Mouse (Mus musculus): ENCODE data around the gene Ivl. TPM values are rescaled to one million over a fixed set of nuclear protein-coding genes. Genes with fewer than 3 reads are reported as not detected.

Gene Ivl
- polyA plus RNA-seq, 1 experiment from 2014 or later, result not detected

DNA sequence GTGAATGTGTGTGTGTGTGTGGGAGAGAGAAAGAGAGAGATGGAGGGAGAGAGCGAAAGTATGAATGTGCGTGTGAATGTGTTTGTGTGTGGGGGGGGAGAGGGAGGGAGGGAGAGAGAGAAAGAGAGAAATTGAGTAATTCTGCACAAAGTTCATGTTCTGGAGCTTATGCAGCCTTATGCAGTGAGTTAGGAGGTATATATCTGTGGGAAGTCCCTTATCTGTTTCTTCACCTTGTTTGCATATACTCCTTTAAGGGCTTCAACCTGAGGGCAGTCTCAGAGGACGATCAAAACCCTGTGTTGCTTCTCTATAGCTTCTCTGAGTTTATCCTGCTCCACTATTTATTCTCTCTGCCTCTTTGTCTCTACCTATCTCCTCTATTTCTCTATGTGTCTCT is 13.7 kb upstream of the Ivl start:
- Histone ChIP-seq H3K4me3 (ENCODE audit: low read depth, low read length) (no peak overlapping the region), H3K9me3 (replicated peaks; ENCODE audit: control insufficient read depth, low read length) (no peaks in the 10 kb centered on the region), H3K27ac (ENCODE audit: low read depth, low read length) (no peak overlapping the region), H3K27me3 (ENCODE audit: control insufficient read depth, insufficient read depth, low read length) (no peaks in the 10 kb centered on the region), H3K9ac (ENCODE audit: low read depth, low read length) (no peak overlapping the region), H3K4me1 (ENCODE audit: control insufficient read depth, insufficient read depth, low read length) (no peaks in the 10 kb centered on the region), H3K4me2 (no peak overlapping the region), H3K36me3 (ENCODE audit: control insufficient read depth, insufficient read depth, low read length) (no peaks in the 10 kb centered on the region)
- no peak for ATAC-seq (replicated peaks; ENCODE audit: insufficient number of reproducible peaks, low FRiP score, low TSS enrichment)
- 74% methylated on average over 3 of the region's 3 CpGs for WGBS (ENCODE audit: insufficient replicate concordance)

GRCm38 (mm10) chr3:92585055-92585454 is 11.5 kb upstream of the Ivl start:
- no peaks in the 10 kb centered on the region for H3K27me3 ChIP-seq (ENCODE audit: control insufficient read depth, insufficient read depth, low read length)
- H3K9me3 ChIP-seq (replicated peaks; ENCODE audit: control insufficient read depth, low read length), result no peaks in the 10 kb centered on the region
- no peak overlapping the region for H3K4me2 ChIP-seq
- WGBS (ENCODE audit: insufficient replicate concordance), result 52% methylated on average over 1 of the region's 1 CpGs
- H3K4me3 ChIP-seq (ENCODE audit: low read depth, low read length), result no peak overlapping the region
- H3K36me3 ChIP-seq (ENCODE audit: control insufficient read depth, insufficient read depth, low read length), result no peaks in the 10 kb centered on the region
- no peak for ATAC-seq (replicated peaks; ENCODE audit: insufficient number of reproducible peaks, low FRiP score, low TSS enrichment)
- H3K4me1 ChIP-seq (ENCODE audit: control insufficient read depth, insufficient read depth, low read length), result no peaks in the 10 kb centered on the region
- H3K9ac ChIP-seq (ENCODE audit: low read depth, low read length), result no peak overlapping the region
- H3K27ac ChIP-seq (ENCODE audit: low read depth, low read length), result no peak overlapping the region

DNA sequence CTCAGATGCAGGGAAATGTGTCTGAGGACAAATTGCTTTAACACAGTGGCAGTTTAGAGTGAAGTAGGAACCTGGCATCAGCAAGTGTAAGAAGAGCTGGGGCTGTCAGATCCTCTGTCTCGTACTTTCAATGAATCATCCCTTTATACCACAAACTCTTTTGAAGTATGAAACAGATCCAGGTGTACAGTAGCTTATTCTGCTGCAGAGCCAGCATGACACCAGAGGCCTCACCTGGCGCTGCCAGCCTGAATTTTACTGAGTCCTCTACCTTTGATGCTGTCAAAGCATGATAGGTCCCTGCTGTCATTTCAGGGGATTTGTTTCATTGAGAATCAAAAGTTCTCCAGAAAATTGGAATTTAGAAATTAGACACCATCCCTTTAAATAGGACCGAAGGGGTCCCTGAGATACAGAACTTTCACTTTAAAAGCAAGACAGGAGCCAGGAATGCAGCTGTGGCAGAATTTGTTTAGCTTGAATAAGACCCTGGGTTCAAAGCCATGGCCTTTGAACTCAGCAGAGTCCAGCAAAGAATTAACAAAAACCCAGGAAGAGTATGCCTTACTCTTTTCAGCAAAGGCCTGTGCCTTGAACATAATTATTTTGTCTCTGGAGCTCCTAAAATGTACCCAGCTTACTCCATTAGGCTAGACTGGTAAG is 9.8 kb upstream of the Ivl start:
- no peak overlapping the region for H3K4me3 ChIP-seq (ENCODE audit: low read depth, low read length)
- no peaks in the 10 kb centered on the region for H3K27me3 ChIP-seq (ENCODE audit: control insufficient read depth, insufficient read depth, low read length)
- H3K36me3 ChIP-seq (ENCODE audit: control insufficient read depth, insufficient read depth, low read length), result no peaks in the 10 kb centered on the region
- 62% methylated on average over 3 of the region's 3 CpGs for WGBS (ENCODE audit: insufficient replicate concordance)
- no peaks in the 10 kb centered on the region for H3K9me3 ChIP-seq (replicated peaks; ENCODE audit: control insufficient read depth, low read length)
- H3K4me1 ChIP-seq (ENCODE audit: control insufficient read depth, insufficient read depth, low read length), result no peaks in the 10 kb centered on the region
- no peak overlapping the region for H3K4me2 ChIP-seq
- H3K9ac ChIP-seq (ENCODE audit: low read depth, low read length), result no peak overlapping the region
- no peak for ATAC-seq (replicated peaks; ENCODE audit: insufficient number of reproducible peaks, low FRiP score, low TSS enrichment)
- H3K27ac ChIP-seq (ENCODE audit: low read depth, low read length), result no peak overlapping the region

GRCm38 (mm10) chr3:92579508-92579907 is 6.0 kb upstream of the Ivl start:
- WGBS (ENCODE audit: insufficient replicate concordance), result 75% methylated on average over 1 of the region's 1 CpGs
- no peak overlapping the region for H3K4me3 ChIP-seq (ENCODE audit: low read depth, low read length)
- H3K4me1 ChIP-seq (ENCODE audit: control insufficient read depth, insufficient read depth, low read length), result no peaks in the 10 kb centered on the region
- ATAC-seq (replicated peaks; ENCODE audit: insufficient number of reproducible peaks, low FRiP score, low TSS enrichment), result no peak
- no peak overlapping the region for H3K4me2 ChIP-seq
- no peak overlapping the region for H3K27ac ChIP-seq (ENCODE audit: low read depth, low read length)
- H3K9me3 ChIP-seq (replicated peaks; ENCODE audit: control insufficient read depth, low read length), result no peaks in the 10 kb centered on the region
- no peaks in the 10 kb centered on the region for H3K36me3 ChIP-seq (ENCODE audit: control insufficient read depth, insufficient read depth, low read length)
- no peak overlapping the region for H3K9ac ChIP-seq (ENCODE audit: low read depth, low read length)
- H3K27me3 ChIP-seq (ENCODE audit: control insufficient read depth, insufficient read depth, low read length), result no peaks in the 10 kb centered on the region

DNA sequence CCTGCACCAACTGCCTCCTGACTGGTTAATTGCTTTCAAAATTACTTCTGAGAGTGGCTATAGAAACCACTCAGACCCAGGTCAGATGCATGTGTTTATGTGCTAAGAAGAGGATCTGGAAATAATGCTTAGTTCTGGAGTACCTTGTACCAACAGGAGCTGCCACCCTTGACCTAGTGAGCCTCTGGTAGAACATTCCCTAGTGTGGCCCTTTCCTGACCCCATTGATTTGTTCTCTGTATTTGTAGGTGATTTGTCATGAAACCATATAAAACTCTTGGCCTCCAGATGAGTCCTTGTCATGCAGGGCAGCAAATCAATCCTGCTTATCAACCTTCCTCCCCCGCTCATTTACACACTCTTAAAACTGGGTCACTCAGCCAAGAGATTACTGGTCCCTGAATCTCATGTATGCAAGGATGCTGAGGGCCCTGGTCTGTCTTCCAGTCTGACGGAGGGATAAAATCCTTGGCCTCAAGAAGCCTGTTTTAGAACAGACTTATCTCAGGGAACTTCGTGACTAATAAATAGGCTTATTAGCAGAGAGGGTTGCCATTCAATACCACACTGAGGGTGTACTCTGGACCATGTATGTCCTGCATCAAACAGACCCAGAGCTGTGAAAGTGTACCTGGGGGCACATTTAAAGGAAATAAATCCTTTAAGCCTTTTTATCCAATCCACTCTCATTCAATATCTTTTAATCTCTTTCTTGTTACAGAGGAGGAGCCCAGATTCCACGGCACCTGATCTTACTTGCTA is 5.3 kb upstream of the Ivl start:
- Histone ChIP-seq H3K9me3 (replicated peaks; ENCODE audit: control insufficient read depth, low read length) (no peaks in the 10 kb centered on the region), H3K9ac (ENCODE audit: low read depth, low read length) (no peak overlapping the region), H3K36me3 (ENCODE audit: control insufficient read depth, insufficient read depth, low read length) (no peaks in the 10 kb centered on the region), H3K27me3 (ENCODE audit: control insufficient read depth, insufficient read depth, low read length) (no peaks in the 10 kb centered on the region), H3K4me2 (no peak overlapping the region), H3K4me1 (ENCODE audit: control insufficient read depth, insufficient read depth, low read length) (no peaks in the 10 kb centered on the region), H3K4me3 (ENCODE audit: low read depth, low read length) (no peak overlapping the region), H3K27ac (ENCODE audit: low read depth, low read length) (no peak overlapping the region)
- 62% methylated on average over 4 of the region's 4 CpGs for WGBS (ENCODE audit: insufficient replicate concordance)
- no peak for ATAC-seq (replicated peaks; ENCODE audit: insufficient number of reproducible peaks, low FRiP score, low TSS enrichment)

GRCm38 (mm10) chr3:92572514-92573155 is 900 bp downstream of the Ivl start:
- WGBS (ENCODE audit: insufficient replicate concordance), result 47% methylated on average over 2 of the region's 2 CpGs
- no peaks in the 10 kb centered on the region for H3K9me3 ChIP-seq (replicated peaks; ENCODE audit: control insufficient read depth, low read length)
- H3K4me3 ChIP-seq (ENCODE audit: low read depth, low read length), result no peak overlapping the region
- H3K27me3 ChIP-seq (ENCODE audit: control insufficient read depth, insufficient read depth, low read length), result no peaks in the 10 kb centered on the region
- H3K27ac ChIP-seq (ENCODE audit: low read depth, low read length), result no peak overlapping the region
- H3K36me3 ChIP-seq (ENCODE audit: control insufficient read depth, insufficient read depth, low read length), result no peaks in the 10 kb centered on the region
- no peak for ATAC-seq (replicated peaks; ENCODE audit: insufficient number of reproducible peaks, low FRiP score, low TSS enrichment)
- H3K4me2 ChIP-seq, result no peak overlapping the region
- no peaks in the 10 kb centered on the region for H3K4me1 ChIP-seq (ENCODE audit: control insufficient read depth, insufficient read depth, low read length)
- no peak overlapping the region for H3K9ac ChIP-seq (ENCODE audit: low read depth, low read length)

- whole genome bisulfite sequencing (ENCODE audit: insufficient replicate concordance), result 72% methylated on average over 2 of the region's 2 CpGs
- Histone ChIP-seq H3K27me3 (ENCODE audit: control insufficient read depth, insufficient read depth, low read length) (no peaks in the 10 kb centered on the region), H3K27ac (ENCODE audit: low read depth, low read length) (no peak overlapping the region), H3K9me3 (replicated peaks; ENCODE audit: control insufficient read depth, low read length) (no peaks in the 10 kb centered on the region), H3K4me3 (ENCODE audit: low read depth, low read length) (no peak overlapping the region), H3K36me3 (ENCODE audit: control insufficient read depth, insufficient read depth, low read length) (no peaks in the 10 kb centered on the region), H3K4me1 (ENCODE audit: control insufficient read depth, insufficient read depth, low read length) (no peaks in the 10 kb centered on the region), H3K4me2 (no peak overlapping the region), H3K9ac (ENCODE audit: low read depth, low read length) (no peak overlapping the region)
- no peak for ATAC-seq (replicated peaks; ENCODE audit: insufficient number of reproducible peaks, low FRiP score, low TSS enrichment)
Observed at GRCm38 (mm10) chr3:92568752-92569151, 4.8 kb downstream of the Ivl start.

DNA sequence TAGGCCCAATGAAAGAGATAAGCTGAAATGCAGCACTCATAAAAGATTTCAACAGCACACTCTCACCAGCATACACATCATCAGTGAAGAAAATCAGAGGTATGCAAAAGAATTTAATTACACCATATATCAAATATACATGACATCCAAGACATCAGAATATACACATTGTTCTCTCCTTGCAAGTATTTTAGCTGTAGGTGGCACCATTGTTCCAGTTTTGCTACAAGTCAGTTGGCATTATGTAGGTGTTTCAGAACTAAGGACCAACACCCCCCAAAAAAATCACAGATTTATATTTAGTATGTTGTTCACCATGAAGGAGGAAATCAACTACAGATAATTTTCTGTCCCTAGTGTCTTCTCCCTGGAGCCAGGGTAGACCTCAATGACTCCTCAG is 8.1 kb downstream of the Ivl start:
- no peaks in the 10 kb centered on the region for H3K27me3 ChIP-seq (ENCODE audit: control insufficient read depth, insufficient read depth, low read length)
- no peak overlapping the region for H3K27ac ChIP-seq (ENCODE audit: low read depth, low read length)
- ATAC-seq (replicated peaks; ENCODE audit: insufficient number of reproducible peaks, low FRiP score, low TSS enrichment), result no peak
- H3K4me2 ChIP-seq, result no peak overlapping the region
- no peaks in the 10 kb centered on the region for H3K4me1 ChIP-seq (ENCODE audit: control insufficient read depth, insufficient read depth, low read length)
- H3K9ac ChIP-seq (ENCODE audit: low read depth, low read length), result no peak overlapping the region
- H3K36me3 ChIP-seq (ENCODE audit: control insufficient read depth, insufficient read depth, low read length), result no peaks in the 10 kb centered on the region
- H3K4me3 ChIP-seq (ENCODE audit: low read depth, low read length), result no peak overlapping the region
- no peaks in the 10 kb centered on the region for H3K9me3 ChIP-seq (replicated peaks; ENCODE audit: control insufficient read depth, low read length)

Measured in heart, embryonic 11.5 days (tissue).